Mouse (Mus musculus) ES-E14 (cell line): ENCODE measurements at regions not wholly inside any gene's neighbourhood (a gene's known extent, or its start where the extent isn't known, plus 50 kb on each side); places are given as distances from the start of the nearest gene placed in this dataset.

Experiments
- CHD2 ChIP-seq: IDR thresholded peaks from 2 replicates; pipeline ENCODE4 v1.6.1; 2014; ENCODE audit warnings: mild to moderate bottlenecking, low read depth, low read length, inconsistent platforms
- HCFC1 ChIP-seq: IDR thresholded peaks from 2 replicates; pipeline ENCODE4 v1.6.1; 2012; ENCODE audit warnings: low read length, inconsistent platforms, borderline replicate concordance; ENCODE audit not compliant: insufficient read depth
- ZC3H11A ChIP-seq: IDR thresholded peaks from 2 replicates; pipeline ENCODE4 v1.6.1; 2012; ENCODE audit warnings: low read depth, mild to moderate bottlenecking, inconsistent platforms, low read length, borderline replicate concordance

DNA sequence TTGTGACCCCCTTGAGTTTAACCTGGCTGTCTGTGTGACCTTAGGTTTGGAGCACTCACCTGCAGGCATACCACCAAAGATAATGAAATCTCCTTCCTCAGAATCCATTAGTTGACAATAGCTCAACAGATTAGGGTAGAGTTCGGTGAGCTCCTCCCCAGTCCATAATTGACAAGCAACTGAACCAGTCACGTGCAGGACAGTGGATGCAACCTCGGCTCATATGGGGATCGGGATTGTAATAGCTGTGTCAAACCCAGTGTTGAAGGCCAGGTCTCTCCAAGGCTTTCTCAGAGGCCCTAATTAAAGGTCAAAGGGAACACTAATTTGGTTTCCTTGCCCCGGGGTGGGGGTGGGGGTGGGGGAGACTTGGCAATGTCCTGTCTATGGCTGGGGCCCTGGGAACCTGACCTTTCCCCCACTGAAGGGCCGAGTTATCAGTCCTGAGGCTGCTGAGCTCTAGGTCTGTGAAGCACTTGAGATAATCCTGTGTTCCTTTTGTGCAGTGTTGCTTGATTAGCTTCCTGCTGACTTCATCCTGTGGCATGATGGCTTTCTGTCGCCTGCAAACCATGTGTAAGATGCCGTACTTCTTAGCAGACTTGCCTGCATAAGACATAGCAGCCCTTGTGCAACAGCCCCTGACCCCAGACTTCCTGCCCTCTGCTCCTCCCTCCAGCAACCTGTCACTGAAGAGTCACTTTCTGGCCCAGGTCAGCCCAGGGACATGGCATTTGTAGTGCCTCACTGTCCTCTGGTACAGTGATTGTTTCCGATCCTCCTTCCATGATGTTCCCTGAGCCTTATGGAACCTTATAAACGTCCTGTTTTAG, 191.3 kb upstream of the Ctbp2 start:
- TF ChIP-seq ZC3H11A (no peak), HCFC1 (no peak), CHD2 (no peak)
